Mouse (Mus musculus): Measurements from ENCODE around the gene Rbm28. TPM values are rescaled to one million over a fixed set of nuclear protein-coding genes. Genes with fewer than 3 reads are reported as not detected.

Rbm28 gene
- polyA plus RNA-seq, 1 experiment from 2014 or later = 8.5 TPM

DNA sequence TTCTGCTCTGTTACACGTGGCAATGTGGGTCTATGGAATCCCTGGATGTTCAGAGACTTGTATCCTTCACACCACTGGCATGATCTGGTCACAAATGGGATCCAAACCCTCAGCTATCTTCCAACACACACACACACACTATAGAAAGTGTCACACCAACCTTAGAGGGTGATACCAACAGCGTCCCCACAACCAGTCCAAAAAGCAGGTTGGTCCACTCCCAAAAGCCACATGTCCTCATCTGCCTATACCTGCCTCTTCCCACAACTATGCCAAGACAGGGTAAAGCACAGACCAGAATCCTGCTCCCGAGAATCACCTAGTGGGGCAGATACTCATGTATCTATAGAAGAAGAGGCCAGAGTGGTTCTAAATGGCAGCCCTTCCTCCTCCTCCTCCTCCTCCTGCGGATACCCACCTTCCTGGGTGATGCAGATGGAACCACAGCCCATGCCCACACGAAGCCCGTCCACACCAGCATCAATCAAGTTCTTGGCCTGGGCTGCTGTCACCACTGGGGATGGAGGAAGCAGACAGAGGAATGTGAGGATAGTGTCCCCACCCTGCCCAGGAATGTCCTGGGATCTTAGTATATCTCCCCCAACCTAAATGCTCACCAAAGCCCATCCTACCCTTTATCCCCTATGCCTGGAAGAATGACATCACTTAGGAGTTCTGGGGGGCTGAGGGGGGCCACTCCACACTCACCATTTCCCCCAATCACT is 39.2 kb upstream of the Rbm28 start:
- Histone ChIP-seq H3K9me3 (replicated peaks) (no peaks in the 10 kb centered on the region), H3K4me1 (replicated peaks) (no peaks in the 10 kb centered on the region), H3K4me2 (no peak overlapping the region), H3K4me3 (replicated peaks) (no peak overlapping the region), H3K27me3 (0 out of 2 replicates have a peak, but pooled peaks cover 7% of the 10 kb centered on the region), H3K27ac (replicated peaks) (no peak overlapping the region), H3K9ac (no peak overlapping the region), H3K36me3 (replicated peaks) (no peaks in the 10 kb centered on the region; the same call in 1 of the 2 replicates)
- 54% methylated on average over 6 of the region's 6 CpGs for WGBS (ENCODE audit: insufficient replicate concordance)
- ATAC-seq (ENCODE audit: insufficient read depth) = no peak

DNA sequence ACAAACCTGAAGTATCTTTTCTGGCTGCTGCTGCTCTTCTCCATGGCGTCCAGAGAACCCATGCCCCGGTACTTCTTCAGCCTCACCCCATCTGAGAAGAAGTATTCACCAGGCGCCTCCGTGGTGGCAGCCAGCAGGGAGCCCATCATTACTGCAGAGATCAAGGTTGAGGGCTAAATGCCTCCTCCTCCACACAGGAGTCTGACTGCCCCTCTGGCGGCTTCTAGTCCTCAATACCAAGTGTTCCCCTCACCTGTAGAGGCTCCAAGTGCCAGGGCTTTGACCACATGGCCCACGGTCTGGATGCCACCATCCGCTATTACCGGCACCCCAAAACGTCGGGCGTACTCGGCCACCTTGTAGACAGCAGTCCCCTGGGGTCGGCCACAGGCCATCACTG is 38.3 kb upstream of the Rbm28 start:
- Histone ChIP-seq H3K27me3 (peaks cover 11% of the 10 kb centered on the region; the same call in 1 of the 2 replicates), H3K4me1 (replicated peaks) (peaks cover 4% of the 10 kb centered on the region), H3K9ac (no peak overlapping the region), H3K4me3 (replicated peaks) (no peak overlapping the region), H3K9me3 (replicated peaks) (no peaks in the 10 kb centered on the region), H3K4me2 (no peak overlapping the region), H3K27ac (replicated peaks) (no peak overlapping the region), H3K36me3 (replicated peaks) (no peaks in the 10 kb centered on the region; the same call in 1 of the 2 replicates)
- ATAC-seq (ENCODE audit: insufficient read depth) = no peak
- WGBS (ENCODE audit: insufficient replicate concordance) = 77% methylated on average over 13 of the region's 13 CpGs

DNA sequence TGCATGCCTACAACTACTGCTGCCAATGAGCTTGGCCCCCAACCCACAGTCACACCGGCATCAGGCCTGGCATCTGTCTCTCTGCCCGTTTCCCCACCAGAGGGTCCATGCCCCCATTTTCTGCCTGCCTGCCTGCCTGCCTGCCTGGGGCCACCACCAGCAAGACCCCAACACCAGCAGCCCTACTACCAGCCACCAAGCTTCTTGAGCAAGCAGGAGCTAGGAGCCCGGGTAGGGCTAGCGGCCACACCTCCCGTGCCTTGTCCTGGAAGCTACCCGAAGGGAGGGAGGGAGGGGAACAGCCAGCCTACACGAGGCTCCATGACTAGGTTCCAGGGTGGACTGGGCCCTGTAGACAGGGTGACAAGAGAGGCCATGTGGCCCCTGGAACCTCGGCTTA is 37.2 kb upstream of the Rbm28 start:
- H3K27ac ChIP-seq (replicated peaks) = no peak overlapping the region
- no peaks in the 10 kb centered on the region; the same call in 1 of the 2 replicates for H3K36me3 ChIP-seq (replicated peaks)
- no peak overlapping the region for H3K4me3 ChIP-seq (replicated peaks)
- no peak overlapping the region for H3K4me2 ChIP-seq
- 65% methylated on average over 8 of the region's 8 CpGs for WGBS (ENCODE audit: insufficient replicate concordance)
- no peak overlapping the region for H3K9ac ChIP-seq
- H3K4me1 ChIP-seq (replicated peaks) = peaks cover 4% of the 10 kb centered on the region
- H3K9me3 ChIP-seq (replicated peaks) = no peaks in the 10 kb centered on the region
- ATAC-seq (ENCODE audit: insufficient read depth) = no peak
- H3K27me3 ChIP-seq = peaks cover 22% of the 10 kb centered on the region

DNA sequence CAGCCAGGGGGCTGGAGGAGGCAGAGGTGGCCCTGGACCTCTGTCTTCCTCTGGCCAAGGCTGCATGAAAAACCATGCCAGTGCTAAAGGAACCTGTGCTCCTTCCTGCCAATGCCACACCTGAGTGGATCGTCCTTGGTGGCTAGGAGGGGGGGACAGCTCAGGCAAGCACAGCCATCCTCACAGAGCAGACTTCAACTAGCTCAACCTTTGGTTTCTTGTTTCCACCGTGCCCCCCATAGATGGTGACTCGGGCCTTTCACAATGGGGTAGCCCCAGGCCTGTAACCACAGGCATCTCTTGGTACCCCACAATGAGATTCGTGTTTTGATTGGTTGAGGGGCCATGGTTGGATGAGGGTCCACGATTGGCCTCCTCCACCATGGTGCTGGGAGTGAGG is 36.5 kb upstream of the Rbm28 start:
- peaks cover 28% of the 10 kb centered on the region for H3K27me3 ChIP-seq
- H3K4me1 ChIP-seq (replicated peaks) = peaks cover 4% of the 10 kb centered on the region
- no peak for ATAC-seq (ENCODE audit: insufficient read depth)
- H3K9me3 ChIP-seq (replicated peaks) = no peaks in the 10 kb centered on the region
- H3K9ac ChIP-seq = no peak overlapping the region
- no peak overlapping the region for H3K4me3 ChIP-seq (replicated peaks)
- WGBS (ENCODE audit: insufficient replicate concordance) = 64% methylated on average over 5 of the region's 5 CpGs
- H3K36me3 ChIP-seq (replicated peaks) = no peaks in the 10 kb centered on the region; the same call in 1 of the 2 replicates
- H3K27ac ChIP-seq (replicated peaks) = no peak overlapping the region
- no peak overlapping the region for H3K4me2 ChIP-seq

DNA sequence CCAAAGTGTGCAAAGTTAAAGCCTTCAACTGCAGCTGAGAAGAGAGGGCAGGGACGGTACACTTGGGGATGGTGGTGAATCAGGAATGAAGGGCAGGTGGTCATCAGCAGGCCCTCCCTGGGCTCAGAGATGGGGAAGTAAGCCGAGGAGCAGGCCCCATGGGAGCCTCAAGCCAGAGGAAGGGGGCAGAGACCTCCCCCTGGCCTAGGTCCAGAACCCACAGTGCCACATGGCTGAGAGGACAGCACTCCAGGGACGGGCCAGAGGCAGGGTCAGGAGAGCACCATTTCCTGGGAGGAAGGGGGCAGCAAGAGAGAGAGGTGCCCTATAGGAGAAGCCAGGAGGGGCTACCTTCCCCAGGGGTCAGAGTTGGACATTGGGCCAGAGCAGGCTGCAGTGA is 35.7 kb upstream of the Rbm28 start:
- no peak overlapping the region for H3K4me2 ChIP-seq
- ATAC-seq (ENCODE audit: insufficient read depth) = no peak
- no peaks in the 10 kb centered on the region; the same call in 1 of the 2 replicates for H3K36me3 ChIP-seq (replicated peaks)
- peaks cover 29% of the 10 kb centered on the region for H3K27me3 ChIP-seq
- H3K9me3 ChIP-seq (replicated peaks) = no peaks in the 10 kb centered on the region
- H3K4me1 ChIP-seq (replicated peaks) = peaks cover 4% of the 10 kb centered on the region
- no peak overlapping the region for H3K9ac ChIP-seq
- H3K4me3 ChIP-seq (replicated peaks) = no peak overlapping the region
- no peak overlapping the region for H3K27ac ChIP-seq (replicated peaks)
- WGBS (ENCODE audit: insufficient replicate concordance) = 41% methylated on average over 3 of the region's 3 CpGs

DNA sequence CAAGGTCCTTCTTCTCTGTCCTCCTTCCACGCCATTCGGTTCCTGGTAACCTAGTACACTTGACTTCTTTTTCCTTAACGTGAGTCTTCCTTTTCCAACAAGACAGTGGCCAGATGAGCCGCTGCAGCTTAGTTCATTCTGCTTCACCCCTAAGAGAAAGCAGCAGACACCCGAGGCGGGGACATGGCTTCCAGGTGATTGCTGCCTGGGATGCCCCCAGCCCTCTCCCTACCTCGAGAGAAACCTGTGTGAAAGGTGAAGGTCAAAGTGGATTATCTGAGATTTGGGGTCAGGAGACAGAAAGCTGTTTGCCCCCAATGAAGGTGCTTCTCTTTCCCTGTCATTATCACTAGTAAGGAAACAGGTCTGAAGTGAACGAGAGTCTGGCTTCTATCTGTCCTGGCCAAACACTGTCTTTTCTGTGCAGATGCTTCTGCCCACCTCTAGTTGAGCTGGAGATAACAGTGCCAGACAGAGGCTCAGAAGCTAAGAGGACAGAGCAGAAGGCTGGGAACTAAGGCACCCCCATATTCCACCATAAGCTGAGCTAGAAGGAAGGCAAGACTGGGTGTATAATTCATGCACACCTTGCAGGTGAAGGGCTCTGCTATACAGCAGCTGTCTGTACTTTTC is 34.5 kb upstream of the Rbm28 start:
- Histone ChIP-seq H3K4me2 (peak overlapping the region; percentile 54), H3K27me3 (peaks cover 32% of the 10 kb centered on the region), H3K36me3 (replicated peaks) (no peaks in the 10 kb centered on the region; the same call in 1 of the 2 replicates), H3K4me1 (replicated peaks) (peaks cover 4% of the 10 kb centered on the region), H3K9me3 (replicated peaks) (no peaks in the 10 kb centered on the region), H3K27ac (replicated peaks) (no peak overlapping the region), H3K9ac (no peak overlapping the region), H3K4me3 (replicated peaks) (peak overlapping the region; percentile 34; the same call in 1 of the 2 replicates)
- WGBS (ENCODE audit: insufficient replicate concordance) = 27% methylated on average over 8 of the region's 8 CpGs
- ATAC-seq (ENCODE audit: insufficient read depth) = peak; percentile 12; the same call in 1 of the 2 replicates

DNA sequence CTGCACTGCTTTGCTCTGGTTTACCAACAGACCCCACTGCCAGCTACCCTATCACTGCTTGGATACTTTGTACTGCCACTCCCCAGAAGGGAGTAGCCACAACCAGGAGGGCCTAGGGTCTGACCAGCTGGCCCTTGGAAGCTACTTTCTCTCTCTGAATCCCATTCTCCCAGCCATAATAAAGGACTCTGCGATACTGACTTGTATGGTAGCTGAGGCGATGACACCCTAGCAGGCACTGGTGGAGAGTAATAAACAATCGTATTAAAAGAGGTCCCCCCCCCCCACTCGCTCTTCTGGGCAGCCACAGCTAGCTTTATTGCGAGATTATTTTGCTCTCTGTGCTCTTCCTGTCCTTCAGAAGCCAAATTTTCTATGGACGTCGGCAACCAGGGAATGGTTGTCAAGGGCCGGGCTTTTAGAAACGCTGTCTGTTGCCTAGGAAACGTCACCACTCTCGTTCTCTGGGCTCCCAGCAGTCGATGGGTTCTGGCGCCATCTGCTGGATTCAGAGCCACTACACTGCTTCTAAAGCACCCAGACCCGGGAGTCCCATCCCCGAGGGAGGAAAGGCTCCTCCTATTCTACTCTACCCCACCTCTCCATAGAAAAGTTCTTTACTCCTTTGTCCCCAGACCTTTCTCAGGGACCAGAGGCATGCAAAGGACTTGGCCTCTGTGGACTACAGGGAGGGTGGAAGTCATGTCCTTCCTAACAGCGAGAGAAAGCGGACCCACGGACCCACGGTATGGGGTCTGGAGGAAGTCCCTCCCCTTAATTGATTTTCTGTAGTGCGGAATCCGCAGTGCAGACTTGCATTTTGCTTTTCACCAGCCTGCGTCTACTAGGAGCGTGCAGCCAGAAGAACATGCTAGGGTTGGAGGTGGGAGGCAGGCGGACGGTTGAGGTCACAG is 33.8 kb upstream of the Rbm28 start:
- Histone ChIP-seq H3K27ac (replicated peaks) (no peak overlapping the region), H3K4me2 (peak overlapping the region; percentile 54), H3K9ac (no peak overlapping the region), H3K9me3 (replicated peaks) (no peaks in the 10 kb centered on the region), H3K4me1 (replicated peaks) (peaks cover 4% of the 10 kb centered on the region), H3K27me3 (peaks cover 39% of the 10 kb centered on the region), H3K4me3 (replicated peaks) (peak overlapping the region; percentile 34), H3K36me3 (replicated peaks) (no peaks in the 10 kb centered on the region; the same call in 1 of the 2 replicates)
- WGBS (ENCODE audit: insufficient replicate concordance) = 17% methylated on average over 25 of the region's 25 CpGs
- no peak for ATAC-seq (ENCODE audit: insufficient read depth)

DNA sequence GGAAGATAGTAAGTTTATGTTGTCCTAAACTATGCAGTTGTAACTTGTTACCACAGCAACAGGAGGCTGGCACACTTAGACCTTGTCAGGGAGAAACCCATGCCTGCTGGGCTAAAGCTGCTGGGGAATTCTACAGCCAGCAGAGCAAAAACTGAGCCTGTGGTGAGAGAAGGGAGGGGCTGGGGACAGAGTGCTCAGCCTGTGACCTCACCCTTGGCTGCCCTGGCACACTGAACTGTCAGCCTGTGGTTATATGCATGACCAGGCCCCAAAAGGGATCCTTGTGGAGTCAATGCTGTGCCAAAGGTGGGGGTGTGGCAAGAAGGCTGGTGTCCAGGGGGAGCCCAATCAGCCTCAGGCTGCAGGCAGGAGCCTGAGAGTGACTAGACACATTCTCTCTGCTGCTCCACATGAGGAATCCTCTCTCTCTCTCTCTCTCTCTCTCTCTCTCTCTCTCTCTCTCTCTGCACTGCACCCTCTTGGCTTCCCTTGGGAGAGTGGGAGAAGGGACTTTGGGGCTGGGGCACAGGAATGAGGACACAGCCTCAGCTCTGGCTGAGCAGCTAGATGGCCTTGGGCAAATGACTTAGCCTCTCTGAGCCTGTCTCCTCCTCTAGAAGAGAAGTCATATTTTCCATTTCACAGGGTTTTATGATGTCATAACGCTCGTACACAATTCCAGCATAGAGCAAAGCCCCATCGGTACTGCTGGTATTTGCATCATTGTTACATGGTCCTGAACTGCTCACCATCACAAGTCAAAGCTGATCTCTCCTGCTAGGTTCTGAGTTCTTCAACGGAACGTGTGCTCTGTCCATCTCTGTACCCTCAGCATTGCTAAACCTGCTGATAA is 31.3 kb upstream of the Rbm28 start:
- Histone ChIP-seq H3K27ac (replicated peaks) (no peak overlapping the region), H3K4me2 (no peak overlapping the region), H3K9me3 (replicated peaks) (no peaks in the 10 kb centered on the region), H3K4me1 (replicated peaks) (peaks cover 4% of the 10 kb centered on the region), H3K27me3 (peaks cover 46% of the 10 kb centered on the region), H3K9ac (no peak overlapping the region), H3K36me3 (replicated peaks) (no peaks in the 10 kb centered on the region), H3K4me3 (replicated peaks) (no peak overlapping the region)
- WGBS (ENCODE audit: insufficient replicate concordance) = 63% methylated on average over 5 of the region's 5 CpGs
- ATAC-seq (ENCODE audit: insufficient read depth) = no peak

DNA sequence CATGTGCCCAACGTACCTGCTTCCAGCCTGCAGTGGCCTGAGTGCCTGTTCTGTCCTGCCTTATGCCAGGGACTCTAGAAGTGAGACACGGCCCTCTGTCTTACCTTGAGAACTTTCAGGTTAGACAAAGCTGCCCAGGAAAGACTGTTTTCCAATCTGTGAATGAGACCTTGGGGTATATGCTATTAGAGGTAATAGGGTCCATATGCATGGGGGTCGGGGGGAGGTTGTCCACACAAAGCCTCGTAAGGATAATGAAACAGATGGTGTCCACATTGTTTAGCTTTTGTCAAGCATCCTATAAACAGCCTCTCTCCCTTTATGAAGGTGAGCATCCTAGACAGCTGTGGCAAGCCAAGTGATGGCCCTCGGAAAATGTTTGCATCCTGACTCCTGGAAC is 30.3 kb upstream of the Rbm28 start:
- no peak for ATAC-seq (ENCODE audit: insufficient read depth)
- Histone ChIP-seq H3K9ac (no peak overlapping the region), H3K36me3 (replicated peaks) (no peaks in the 10 kb centered on the region), H3K27me3 (peaks cover 43% of the 10 kb centered on the region), H3K4me3 (replicated peaks) (no peak overlapping the region), H3K27ac (replicated peaks) (no peak overlapping the region), H3K9me3 (replicated peaks) (no peaks in the 10 kb centered on the region), H3K4me1 (replicated peaks) (peaks cover 4% of the 10 kb centered on the region), H3K4me2 (no peak overlapping the region)
- WGBS (ENCODE audit: insufficient replicate concordance) = 51% methylated on average over 5 of the region's 5 CpGs

DNA sequence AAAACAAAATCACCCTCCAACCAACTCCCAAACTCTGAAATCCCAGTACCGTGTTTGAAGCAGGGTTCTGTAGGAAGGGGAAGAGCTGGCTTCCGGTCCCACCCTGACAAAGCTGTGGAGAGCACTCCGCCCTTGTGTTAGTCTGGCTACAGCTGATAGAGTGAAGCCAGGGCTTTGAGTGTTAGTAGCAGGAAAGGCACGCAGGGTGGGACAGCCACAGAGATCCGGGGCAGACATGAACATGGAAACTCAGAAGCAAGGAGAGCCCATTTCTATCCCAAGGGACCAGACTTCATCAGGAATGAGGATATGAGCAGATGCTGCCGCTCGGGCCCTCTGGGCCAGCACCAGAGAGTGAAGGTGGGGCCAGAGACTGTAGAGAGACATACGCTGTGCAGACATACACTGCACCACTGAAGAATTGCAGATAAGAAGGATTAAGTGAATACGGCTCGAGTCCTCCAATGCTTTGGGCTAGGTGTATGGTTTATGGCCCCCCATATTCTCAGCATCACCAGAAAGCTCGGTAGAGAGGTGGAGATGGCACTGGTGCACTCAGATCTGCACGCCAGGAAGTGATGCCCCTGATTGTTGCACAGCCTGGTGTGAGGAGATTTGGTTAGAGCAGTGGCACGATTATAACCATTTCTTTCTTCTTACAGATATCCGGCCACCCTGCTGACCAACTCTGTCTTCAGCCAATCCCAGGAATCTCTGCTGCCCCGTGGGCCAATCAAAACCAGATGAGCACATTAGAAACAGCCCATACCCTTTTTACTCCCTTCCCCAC is 29.4 kb upstream of the Rbm28 start:
- ATAC-seq (ENCODE audit: insufficient read depth) = no peak
- 22% methylated on average over 15 of the region's 15 CpGs for WGBS (ENCODE audit: insufficient replicate concordance)
- Histone ChIP-seq H3K9ac (no peak overlapping the region), H3K4me3 (replicated peaks) (no peak overlapping the region), H3K4me2 (no peak overlapping the region; the same call in 1 of the 2 replicates), H3K36me3 (replicated peaks) (no peaks in the 10 kb centered on the region), H3K9me3 (replicated peaks) (no peaks in the 10 kb centered on the region), H3K4me1 (replicated peaks) (peaks cover 4% of the 10 kb centered on the region), H3K27me3 (peaks cover 44% of the 10 kb centered on the region), H3K27ac (replicated peaks) (no peak overlapping the region)

Data from liver, embryonic 15.5 days (tissue).